Mouse (Mus musculus) midbrain, embryonic 13.5 days (tissue): ENCODE data around the gene 1700012B09Rik. TPM values are rescaled to one million over a fixed set of nuclear protein-coding genes. Genes with fewer than 3 reads are reported as not detected.

Source experiments
- ATAC-seq: fragments of 200-750 bp; cut with Nextera tagmentation; 2 replicates; pipeline ENCODE4 v1.8.0; 2017; ENCODE audit warnings: mild to moderate bottlenecking, moderate TSS enrichment, moderate library complexity
- H3K27ac ChIP-seq: fragments of 300-500 bp; sonication (generic); 2 replicates; pipeline ENCODE4 v1.5.1; 2015; ENCODE audit warnings: inconsistent platforms, mild to moderate bottlenecking, moderate library complexity
- H3K27me3 ChIP-seq: fragments of 300-500 bp; sonication (generic); 2 replicates; pipeline ENCODE4 v1.6.1; 2015; ENCODE audit warnings: mild to moderate bottlenecking, inconsistent platforms
- H3K36me3 ChIP-seq: fragments of 300-500 bp; sonication (generic); 2 replicates; pipeline ENCODE4 v1.6.1; 2015; ENCODE audit warnings: mild to moderate bottlenecking, inconsistent platforms
- H3K4me1 ChIP-seq: fragments of 300-500 bp; sonication (generic); replicated peaks from 2 replicates; pipeline ENCODE4 v1.6.1; 2015; ENCODE audit warnings: inconsistent platforms
- H3K4me2 ChIP-seq: fragments of 300-500 bp; sonication (generic); replicated peaks from 2 replicates; pipeline ENCODE4 v1.6.1; 2015; ENCODE audit warnings: moderate library complexity, mild to moderate bottlenecking, inconsistent platforms
- H3K4me3 ChIP-seq: fragments of 300-500 bp; sonication (generic); replicated peaks from 2 replicates; pipeline ENCODE4 v1.5.1; 2015; ENCODE audit warnings: mild to moderate bottlenecking, inconsistent platforms
- H3K9ac ChIP-seq: fragments of 300-500 bp; sonication (generic); replicated peaks from 2 replicates; pipeline ENCODE4 v1.6.1; 2015; ENCODE audit warnings: mild to moderate bottlenecking, inconsistent platforms
- H3K9me3 ChIP-seq: fragments of 300-500 bp; sonication (generic); 2 replicates; pipeline ENCODE4 v1.6.1; 2016; ENCODE audit warnings: mild to moderate bottlenecking, inconsistent platforms
- WGBS: fragments of 180-500 bp; shearing (Covaris S2); methylation state at CpG from one replicate; pipeline ENCODE4 v1.1.7; 2015; 5-methylcytosine and 5-hydroxymethylcytosine counted together
- polyA plus RNA-seq: library from polyadenylated mRNA; unstranded; fragments of >200 nt; fragmentation: Nextera tagmentation; extraction: Ambion mirVana; gene quantifications from 2 replicates; pipeline ENCODE4 v1.2.1, GENCODE M21; 2015

Gene 1700012B09Rik
- 0.52 and 0.73 TPM in 2 replicates for polyA plus RNA-seq

DNA sequence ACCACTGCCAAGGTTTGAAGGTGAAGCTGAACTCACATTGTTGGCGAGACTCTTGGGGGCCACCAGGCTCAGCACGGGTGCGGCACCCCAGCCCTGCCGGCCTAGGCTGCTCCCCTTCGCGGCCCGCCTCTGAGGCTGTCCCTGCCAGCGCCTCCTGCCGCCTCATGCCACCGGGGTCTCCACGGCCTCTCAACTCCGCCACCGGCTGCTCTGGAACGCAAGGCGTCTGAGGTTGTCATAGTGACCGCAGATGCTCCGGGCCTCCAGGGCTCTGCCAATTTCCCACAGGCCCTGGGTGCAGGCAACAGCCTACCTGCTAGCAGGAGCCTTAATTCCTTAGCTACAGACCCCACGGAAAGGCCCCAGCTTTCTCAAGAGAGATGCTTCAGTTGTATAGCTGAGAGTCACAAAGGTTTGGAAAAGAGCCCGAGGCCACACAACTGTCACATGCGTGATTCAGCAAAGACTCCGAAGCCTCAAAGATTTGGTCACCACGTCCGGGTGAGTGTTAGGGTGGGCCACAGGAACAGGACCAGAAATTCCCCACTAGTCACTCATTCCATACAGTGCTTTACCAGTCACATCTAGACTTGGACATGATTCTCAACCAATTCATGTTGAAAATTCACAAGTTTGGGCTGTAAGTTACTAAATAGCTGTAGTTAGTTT lies at the start of gene 1700012B09Rik:
1700012B09Rik (minus strand) TSS at position 228 of the 669 bp plus-strand sequence.
- H3K9ac ChIP-seq = no peak within 1 kb of the TSS

DNA sequence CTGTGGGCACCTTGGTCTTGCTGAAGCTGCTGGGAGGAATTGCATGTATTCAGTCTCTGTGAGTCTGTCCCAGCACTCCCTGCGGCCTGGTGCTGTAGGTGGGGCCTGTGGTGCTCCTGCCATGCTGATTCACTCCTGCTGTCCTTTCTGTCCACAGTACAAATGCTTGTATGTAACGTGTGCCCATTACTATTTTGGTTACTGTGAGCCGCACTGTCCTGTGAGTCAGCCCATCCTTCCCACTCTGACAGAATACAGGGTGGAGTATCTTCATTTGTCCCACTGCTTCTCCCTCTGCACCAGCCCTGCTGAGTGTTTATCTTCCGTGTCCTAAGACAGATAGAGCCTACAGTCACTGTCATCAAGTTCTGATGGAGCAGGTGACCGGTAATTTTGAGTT lies 39.3 kb upstream of the 1700012B09Rik start:
- Histone ChIP-seq H3K36me3 (peaks cover 74% of the 10 kb centered on the region), H3K27me3 (no peaks in the 10 kb centered on the region), H3K4me2 (no peak overlapping the region), H3K27ac (no peak overlapping the region), H3K4me3 (no peak overlapping the region), H3K4me1 (no peaks in the 10 kb centered on the region), H3K9me3 (no peaks in the 10 kb centered on the region), H3K9ac (no peak overlapping the region)
- no peak for ATAC-seq
- 96% methylated on average over 5 of the region's 5 CpGs for WGBS

More for the DNA sequence above, at the start of gene 1700012B09Rik:
- H3K36me3 ChIP-seq = no peaks in the 10 kb centered on the region
- 0 out of 2 replicates have a peak, but pooled peaks cover 3% of the 10 kb centered on the region for H3K27me3 ChIP-seq
- WGBS = 16% methylated on average over 23 of the region's 23 CpGs
- H3K9me3 ChIP-seq = no peaks in the 10 kb centered on the region
- no peak within 1 kb of the TSS for H3K4me3 ChIP-seq
- ATAC-seq = peak; percentile 88
- H3K4me2 ChIP-seq = peak within 1 kb of the TSS; percentile 34
- H3K4me1 ChIP-seq = peaks cover 25% of the 10 kb centered on the region
- H3K27ac ChIP-seq = no peak within 1 kb of the TSS

DNA sequence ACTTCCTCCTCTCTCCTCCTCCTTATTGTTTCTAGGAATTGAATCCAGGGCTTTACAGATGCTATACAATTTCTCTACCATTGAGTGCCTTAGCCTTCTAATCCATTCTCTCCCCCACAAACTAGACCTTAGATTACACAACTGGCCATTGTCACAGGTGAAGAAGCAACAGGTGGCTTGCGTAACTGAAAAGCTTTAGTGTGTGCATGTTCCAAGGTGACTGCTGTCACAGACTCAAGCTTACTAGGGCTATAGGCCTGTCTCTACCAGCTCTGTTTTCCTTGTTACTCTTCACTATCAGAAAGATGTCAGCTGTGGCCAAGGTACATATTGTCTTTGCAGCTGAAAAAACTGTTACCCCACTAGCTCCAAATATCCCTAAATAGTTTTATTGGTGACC lies 36.0 kb upstream of the 1700012B09Rik start:
- Histone ChIP-seq H3K9ac (no peak overlapping the region), H3K27me3 (no peaks in the 10 kb centered on the region), H3K4me2 (no peak overlapping the region), H3K9me3 (no peaks in the 10 kb centered on the region), H3K27ac (no peak overlapping the region), H3K4me3 (no peak overlapping the region), H3K4me1 (no peaks in the 10 kb centered on the region), H3K36me3 (peaks cover 72% of the 10 kb centered on the region)
- 98% methylated on average over 1 of the region's 1 CpGs for WGBS
- no peak for ATAC-seq

DNA sequence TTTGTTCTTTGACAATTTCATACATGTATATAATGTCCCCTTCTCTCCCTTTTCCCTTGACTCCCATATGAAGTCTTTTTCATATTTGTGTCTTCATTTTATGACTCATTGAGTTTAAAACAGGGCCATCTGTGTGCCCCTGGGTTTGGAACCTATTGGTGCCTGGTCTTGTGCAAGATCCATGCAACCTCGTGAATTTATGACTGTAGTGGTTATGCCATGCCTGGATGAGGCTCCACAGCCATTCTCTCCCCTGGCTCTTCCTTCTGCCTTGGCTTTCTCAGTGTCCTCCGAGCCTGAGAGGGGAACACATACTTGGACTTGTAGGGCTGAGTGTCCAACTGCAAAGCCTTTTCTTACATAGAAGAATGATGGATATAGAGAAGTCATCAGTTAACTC lies 34.9 kb upstream of the 1700012B09Rik start:
- Histone ChIP-seq H3K27me3 (no peaks in the 10 kb centered on the region), H3K27ac (no peak overlapping the region), H3K4me2 (no peak overlapping the region), H3K36me3 (peaks cover 74% of the 10 kb centered on the region), H3K4me3 (no peak overlapping the region), H3K9ac (no peak overlapping the region), H3K4me1 (no peaks in the 10 kb centered on the region), H3K9me3 (no peaks in the 10 kb centered on the region)
- 94% methylated on average over 2 of the region's 2 CpGs for WGBS
- ATAC-seq = no peak

DNA sequence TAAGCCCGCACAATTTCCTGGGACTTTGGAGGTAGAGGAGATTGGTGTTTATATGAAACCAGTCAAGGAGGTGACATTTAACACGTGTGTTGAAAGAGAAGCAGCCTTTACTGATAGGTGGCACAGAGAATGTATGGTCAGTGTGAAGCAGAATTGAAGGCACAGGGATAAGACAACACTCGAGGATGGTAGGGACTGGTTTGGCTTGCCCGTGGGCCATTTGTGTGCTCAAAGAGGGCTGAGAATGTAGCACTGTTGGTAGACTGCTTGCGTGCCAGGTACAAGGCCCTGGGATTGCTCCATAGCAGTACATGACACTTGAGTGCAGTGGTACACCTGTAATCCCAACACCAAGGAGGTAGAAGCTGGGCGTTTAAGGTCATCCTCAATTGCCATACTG lies 16.5 kb upstream of the 1700012B09Rik start:
- peaks cover 16% of the 10 kb centered on the region for H3K4me1 ChIP-seq
- no peak overlapping the region for H3K9ac ChIP-seq
- no peak overlapping the region for H3K27ac ChIP-seq
- H3K4me2 ChIP-seq = no peak overlapping the region
- H3K36me3 ChIP-seq = peaks cover 39% of the 10 kb centered on the region
- 89% methylated on average over 6 of the region's 6 CpGs for WGBS
- no peaks in the 10 kb centered on the region for H3K9me3 ChIP-seq
- no peak for ATAC-seq
- no peak overlapping the region for H3K4me3 ChIP-seq
- no peaks in the 10 kb centered on the region for H3K27me3 ChIP-seq

DNA sequence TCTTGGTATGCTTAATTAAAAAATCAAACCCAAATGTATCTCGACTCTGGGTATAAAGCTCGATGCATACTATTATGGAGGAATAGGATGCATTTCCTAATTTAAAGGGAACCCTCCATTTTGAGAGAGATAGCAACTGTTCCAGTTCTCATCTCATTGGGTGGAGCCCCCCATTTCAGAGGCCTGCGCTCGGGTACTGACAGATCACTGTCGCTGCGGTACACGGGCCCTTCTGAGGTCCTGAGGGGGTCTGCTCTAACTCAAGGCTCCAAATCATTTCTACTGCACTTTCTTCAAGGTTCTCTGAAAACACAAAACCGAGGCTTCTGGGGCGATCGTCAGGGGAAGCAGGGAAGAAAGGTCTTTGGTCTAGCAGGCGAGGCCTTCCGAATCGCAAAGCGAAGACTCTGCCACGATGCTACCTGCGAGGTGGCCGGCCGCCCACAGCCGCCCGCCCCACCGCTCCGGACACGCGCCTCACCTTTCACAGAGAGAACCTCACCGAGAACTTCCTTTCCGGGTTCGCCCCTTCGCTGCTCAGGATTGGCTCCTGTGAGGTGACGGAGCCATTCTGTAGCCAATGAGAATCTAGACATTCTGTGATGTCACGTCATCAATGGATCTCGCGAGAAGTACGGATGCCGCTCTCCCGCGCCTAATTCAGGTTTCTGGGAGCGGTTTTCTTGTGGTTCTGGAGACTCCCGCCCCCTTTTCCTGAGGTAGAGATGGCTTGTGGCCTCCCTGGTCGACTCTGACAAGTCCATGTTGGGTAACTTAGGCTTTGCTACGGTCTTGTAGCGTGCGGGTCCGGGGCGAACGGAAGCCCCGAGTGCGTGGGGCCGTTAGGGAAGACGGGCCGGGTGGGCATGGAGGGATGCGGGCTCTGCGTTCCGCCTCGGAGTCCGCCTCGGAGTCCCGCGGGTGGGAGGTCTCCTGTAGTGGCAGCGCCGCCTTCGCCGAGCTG lies 13.5 kb upstream of the 1700012B09Rik start, which contains the start of the genes Mre11a and Ankrd49:
Mre11a (plus strand) TSS at position 616 of the 964 bp plus-strand sequence.
Ankrd49 (minus strand) TSS at position 818 of the 964 bp plus-strand sequence.
- Histone ChIP-seq H3K9me3 (no peaks in the 10 kb centered on the region), H3K4me1 (peaks cover 16% of the 10 kb centered on the region), H3K27ac (peak within 1 kb of the TSS; percentile 88), H3K27me3 (no peaks in the 10 kb centered on the region), H3K36me3 (peaks cover 39% of the 10 kb centered on the region), H3K9ac (peak within 1 kb of the TSS; percentile 91), H3K4me3 (peak within 1 kb of the TSS; percentile 77), H3K4me2 (peak within 1 kb of the TSS; percentile 85)
- peak; percentile 99 for ATAC-seq
- under 1% methylated on average over 62 of the region's 62 CpGs for WGBS

DNA sequence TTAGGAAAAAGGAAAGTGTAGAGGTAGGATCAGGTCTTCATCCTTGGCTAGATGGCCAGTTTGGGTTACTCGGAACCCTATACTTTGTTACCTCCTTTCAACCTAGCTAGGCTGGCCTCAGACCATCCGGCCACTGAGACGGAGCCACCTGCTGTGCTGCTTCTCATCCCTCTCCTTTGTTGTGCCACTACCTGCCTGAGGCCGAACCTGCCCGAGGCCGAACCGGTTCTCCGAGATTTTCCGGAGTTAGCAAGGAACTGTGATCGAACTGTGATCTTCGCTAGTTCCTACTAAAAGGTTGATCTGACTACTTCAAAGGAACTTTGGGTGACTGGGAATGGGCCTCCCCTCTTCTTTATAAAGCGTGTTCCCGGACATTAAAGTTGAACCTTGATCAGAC lies 7.5 kb upstream of the 1700012B09Rik start:
- Histone ChIP-seq H3K9ac (no peak overlapping the region), H3K4me2 (no peak overlapping the region), H3K36me3 (peaks cover 17% of the 10 kb centered on the region), H3K4me1 (no peaks in the 10 kb centered on the region), H3K4me3 (no peak overlapping the region), H3K9me3 (no peaks in the 10 kb centered on the region), H3K27ac (no peak overlapping the region), H3K27me3 (no peaks in the 10 kb centered on the region)
- no peak for ATAC-seq
- 48% methylated on average over 13 of the region's 13 CpGs for WGBS

DNA sequence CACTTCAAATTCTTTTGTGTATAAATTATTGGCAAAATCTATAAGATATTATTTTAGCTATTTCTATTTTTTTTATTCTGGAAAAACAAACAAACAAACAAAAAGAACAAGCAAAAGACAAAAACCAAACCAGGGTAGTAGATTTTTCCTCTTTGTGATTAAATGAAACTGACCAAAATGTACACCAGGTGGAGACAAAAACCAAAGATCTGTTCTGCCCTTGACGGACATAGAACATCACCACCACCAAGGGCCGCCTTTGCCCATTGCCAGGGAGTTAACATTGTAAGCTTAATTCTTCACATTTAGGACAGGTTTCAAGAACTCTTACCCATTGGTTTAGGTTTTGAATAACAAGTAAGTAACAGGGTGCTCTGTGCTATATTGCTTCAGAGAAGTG lies 3.0 kb upstream of the 1700012B09Rik start:
- Histone ChIP-seq H3K9me3 (no peaks in the 10 kb centered on the region), H3K9ac (no peak overlapping the region), H3K4me1 (peaks cover 19% of the 10 kb centered on the region), H3K36me3 (no peaks in the 10 kb centered on the region), H3K4me2 (no peak overlapping the region), H3K27ac (no peak overlapping the region), H3K27me3 (0 out of 2 replicates have a peak, but pooled peaks cover 3% of the 10 kb centered on the region), H3K4me3 (no peak overlapping the region)
- 68% methylated on average over 2 of the region's 2 CpGs for WGBS
- no peak for ATAC-seq

DNA sequence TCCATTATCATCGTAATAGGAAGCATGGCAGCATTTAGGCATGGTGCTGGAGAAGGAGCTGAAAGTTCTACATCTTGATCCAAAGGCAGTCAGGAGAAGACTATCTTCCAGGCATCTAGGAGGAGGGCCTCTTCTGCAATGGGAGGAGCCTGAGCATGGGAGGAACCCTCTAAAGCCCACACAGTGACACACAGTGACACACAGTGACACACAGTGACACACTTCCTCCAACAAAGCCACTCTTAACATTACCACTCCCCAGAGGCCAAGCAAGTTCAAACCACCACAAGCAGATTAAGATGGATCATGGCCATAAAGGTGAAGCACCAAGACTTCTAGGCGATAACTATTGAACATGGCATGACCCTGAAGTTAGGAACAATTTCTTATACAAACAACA lies 1.2 kb upstream of the 1700012B09Rik start:
- Histone ChIP-seq H3K9me3 (no peaks in the 10 kb centered on the region), H3K4me2 (no peak overlapping the region), H3K4me1 (peaks cover 25% of the 10 kb centered on the region), H3K4me3 (no peak overlapping the region), H3K36me3 (no peaks in the 10 kb centered on the region), H3K9ac (no peak overlapping the region), H3K27me3 (0 out of 2 replicates have a peak, but pooled peaks cover 3% of the 10 kb centered on the region), H3K27ac (no peak overlapping the region)
- WGBS = 90% methylated on average over 2 of the region's 2 CpGs
- no peak for ATAC-seq

DNA sequence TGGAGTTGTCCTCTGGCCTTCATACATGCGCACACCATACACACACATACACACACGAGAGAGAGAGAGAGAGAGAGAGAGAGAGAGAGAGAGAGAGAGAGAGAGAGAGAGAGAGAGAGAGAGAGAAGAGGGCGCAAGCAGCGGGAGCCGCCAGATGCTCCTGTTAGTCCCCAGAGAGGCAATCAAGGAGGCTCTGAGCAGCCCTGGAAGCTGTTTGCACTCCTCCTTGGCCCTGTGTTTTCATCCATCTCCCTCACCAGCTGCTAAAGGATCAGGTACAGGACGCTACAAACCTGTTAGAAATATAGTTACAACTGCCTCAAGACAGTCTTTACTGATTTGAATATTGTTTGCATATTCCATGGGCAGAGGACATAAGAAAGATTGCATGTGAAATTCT lies 1.0 kb downstream of the 1700012B09Rik start:
- Histone ChIP-seq H3K4me2 (no peak overlapping the region), H3K9me3 (no peaks in the 10 kb centered on the region), H3K36me3 (no peaks in the 10 kb centered on the region), H3K9ac (no peak overlapping the region), H3K4me1 (peaks cover 25% of the 10 kb centered on the region), H3K27ac (no peak overlapping the region), H3K4me3 (no peak overlapping the region), H3K27me3 (0 out of 2 replicates have a peak, but pooled peaks cover 3% of the 10 kb centered on the region)
- ATAC-seq = no peak
- WGBS = 50% methylated on average over 6 of the region's 6 CpGs

DNA sequence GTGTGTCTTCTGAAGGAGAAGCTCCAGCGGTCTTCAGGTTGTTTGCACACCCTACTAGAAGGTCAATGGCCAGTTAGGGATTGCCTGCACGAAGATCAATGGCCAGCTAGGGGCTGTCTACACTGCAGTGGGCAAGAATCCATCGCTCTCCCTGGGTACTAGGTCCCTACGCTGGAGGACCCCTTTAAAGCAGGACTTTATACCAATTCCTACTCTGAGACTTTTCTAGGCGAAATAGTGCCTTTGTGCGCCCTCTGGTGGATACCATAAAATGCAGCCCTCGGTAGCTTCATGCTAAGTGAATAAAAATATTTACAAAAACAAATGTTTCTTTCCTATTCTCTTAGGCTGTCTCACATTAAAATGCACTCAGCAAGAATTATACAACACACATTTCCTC lies 6.1 kb downstream of the 1700012B09Rik start:
- H3K4me3 ChIP-seq = no peak overlapping the region
- peak; percentile 67; the same call in 1 of the 2 replicates for ATAC-seq
- H3K27ac ChIP-seq = no peak overlapping the region
- no peaks in the 10 kb centered on the region for H3K36me3 ChIP-seq
- H3K27me3 ChIP-seq = no peaks in the 10 kb centered on the region
- no peak overlapping the region for H3K9ac ChIP-seq
- no peak overlapping the region for H3K4me2 ChIP-seq
- H3K4me1 ChIP-seq = peaks cover 11% of the 10 kb centered on the region
- 26% methylated on average over 7 of the region's 7 CpGs for WGBS
- H3K9me3 ChIP-seq = no peaks in the 10 kb centered on the region

DNA sequence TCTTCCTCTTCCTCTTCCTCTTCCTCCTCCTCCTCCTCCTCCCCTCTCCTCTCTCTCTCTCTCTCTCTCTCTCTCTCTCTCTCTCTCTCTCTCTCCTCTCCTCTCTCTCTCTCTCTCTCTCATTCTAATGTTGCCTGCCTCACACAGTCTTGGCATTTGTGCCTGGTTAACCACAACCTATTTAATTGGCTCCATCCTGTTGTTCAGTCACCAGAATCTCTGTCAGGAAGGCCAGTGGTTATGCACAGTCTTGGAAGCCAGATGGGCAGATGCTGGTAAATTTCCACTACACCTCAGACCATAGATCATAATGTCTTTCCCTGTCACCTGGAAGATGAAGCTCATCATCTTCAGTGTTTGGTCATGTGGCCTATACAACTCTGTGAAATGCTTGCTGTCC lies 11.6 kb downstream of the 1700012B09Rik start:
- no peaks in the 10 kb centered on the region for H3K9me3 ChIP-seq
- no peak overlapping the region for H3K4me2 ChIP-seq
- H3K4me3 ChIP-seq = no peak overlapping the region
- H3K27me3 ChIP-seq = no peaks in the 10 kb centered on the region
- ATAC-seq = no peak
- H3K27ac ChIP-seq = no peak overlapping the region
- H3K4me1 ChIP-seq = no peaks in the 10 kb centered on the region
- H3K36me3 ChIP-seq = no peaks in the 10 kb centered on the region
- H3K9ac ChIP-seq = no peak overlapping the region
